Mouse (Mus musculus) lung, embryonic 16.5 days (tissue): Measurements from ENCODE around the gene Itfg2. TPM values are rescaled to one million over a fixed set of nuclear protein-coding genes. Genes with fewer than 3 reads are reported as not detected.

Source experiments
- ATAC-seq: fragments of 200-750 bp; cut with Nextera tagmentation; 2 replicates; pipeline ENCODE4 v1.8.0; 2017; ENCODE audit warnings: low read depth, mild to moderate bottlenecking, moderate library complexity
- H3K27ac ChIP-seq: fragments of 300-500 bp; sonication (generic); 2 replicates; pipeline ENCODE4 v1.5.1; 2014; ENCODE audit warnings: mild to moderate bottlenecking, control low read depth, low read length
- H3K27me3 ChIP-seq: fragments of 300-500 bp; sonication (generic); 2 replicates; pipeline ENCODE4 v1.6.1; 2014; ENCODE audit warnings: low read depth, low read length, mixed read lengths; ENCODE audit not compliant: control insufficient read depth, insufficient read depth
- H3K36me3 ChIP-seq: fragments of 300-500 bp; sonication (generic); 2 replicates; pipeline ENCODE4 v1.6.1; 2014; ENCODE audit warnings: low read length; ENCODE audit not compliant: control insufficient read depth, insufficient read depth
- H3K4me1 ChIP-seq: fragments of 300-500 bp; sonication (generic); replicated peaks from 2 replicates; pipeline ENCODE4 v1.6.1; 2014; ENCODE audit warnings: low read length, mixed read lengths; ENCODE audit not compliant: control insufficient read depth, insufficient read depth
- H3K4me2 ChIP-seq: fragments of 300-500 bp; sonication (generic); 2 replicates; pipeline ENCODE4 v1.6.1; 2014; ENCODE audit warnings: low read depth, low read length, control low read depth
- H3K4me3 ChIP-seq: fragments of 300-500 bp; sonication (generic); 2 replicates; pipeline ENCODE4 v1.5.1; 2014; ENCODE audit warnings: mild to moderate bottlenecking, low read length, control low read depth
- H3K9ac ChIP-seq: fragments of 300-500 bp; sonication (generic); 2 replicates; pipeline ENCODE4 v1.6.1; 2014; ENCODE audit warnings: low read length, control low read depth
- H3K9me3 ChIP-seq: fragments of 300-500 bp; sonication (generic); 2 replicates; pipeline ENCODE4 v1.6.1; 2016; ENCODE audit warnings: low read length; ENCODE audit not compliant: control insufficient read depth
- WGBS: fragments of 180-500 bp; shearing (Covaris S2); extraction: QIAGEN DNeasy Blood & Tissue Kit; methylation state at CpG from one replicate; pipeline ENCODE4 v1.1.7; 2014; 5-methylcytosine and 5-hydroxymethylcytosine counted together
- polyA plus RNA-seq: library from polyadenylated mRNA; unstranded; fragments of >200 nt; fragmentation: Nextera tagmentation; extraction: Ambion mirVana; gene quantifications from 2 replicates; pipeline ENCODE4 v1.2.1, GENCODE M21; 2015

Gene Itfg2
- polyA plus RNA-seq = 29.6 and 32.2 TPM in 2 replicates

- H3K27me3 ChIP-seq = no peaks in the 10 kb centered on the region
- peak within 1 kb of the TSS; percentile 82 for H3K4me2 ChIP-seq
- H3K9me3 ChIP-seq = no peaks in the 10 kb centered on the region
- peak within 1 kb of the TSS; percentile 89 for H3K9ac ChIP-seq
- under 1% methylated on average over 42 of the region's 42 CpGs for WGBS
- peak within 1 kb of the TSS; percentile 95 for H3K27ac ChIP-seq
- H3K4me3 ChIP-seq = peak within 1 kb of the TSS; percentile 73
- ATAC-seq = peak; percentile 97
- peaks cover 11% of the 10 kb centered on the region for H3K36me3 ChIP-seq
- 0 out of 2 replicates have a peak, but pooled peaks cover 4% of the 10 kb centered on the region for H3K4me1 ChIP-seq
Observed at GRCm38 (mm10) chr6:128424269-128425019, at the start of gene Itfg2. Gene Itfg2 (minus strand): TSS chr6:128424931.

- Histone ChIP-seq H3K27me3 (no peaks in the 10 kb centered on the region), H3K4me1 (no peaks in the 10 kb centered on the region), H3K27ac (no peak overlapping the region), H3K9me3 (no peaks in the 10 kb centered on the region), H3K9ac (no peak overlapping the region), H3K4me2 (no peak overlapping the region), H3K36me3 (no peaks in the 10 kb centered on the region), H3K4me3 (no peak overlapping the region)
- ATAC-seq = no peak
- 80% methylated on average over 6 of the region's 6 CpGs for WGBS
Observed at GRCm38 (mm10) chr6:128474112-128474511, 49.4 kb upstream of the Itfg2 start.

GRCm38 (mm10) chr6:128469451-128469850 lies 44.7 kb upstream of the Itfg2 start:
- no peak overlapping the region for H3K4me3 ChIP-seq
- H3K27ac ChIP-seq = no peak overlapping the region
- 7% methylated on average over 9 of the region's 12 CpGs for WGBS
- ATAC-seq = 0 out of 2 replicates have a peak, but pooled peaks have one; percentile 26
- H3K9ac ChIP-seq = no peak overlapping the region
- no peaks in the 10 kb centered on the region for H3K27me3 ChIP-seq
- no peaks in the 10 kb centered on the region for H3K9me3 ChIP-seq
- no peaks in the 10 kb centered on the region for H3K36me3 ChIP-seq
- H3K4me2 ChIP-seq = peak overlapping the region; percentile 36
- H3K4me1 ChIP-seq = no peaks in the 10 kb centered on the region

GRCm38 (mm10) chr6:128467298-128467697 lies 42.6 kb upstream of the Itfg2 start:
- no peak overlapping the region for H3K27ac ChIP-seq
- no peaks in the 10 kb centered on the region for H3K36me3 ChIP-seq
- H3K9me3 ChIP-seq = no peaks in the 10 kb centered on the region
- no peaks in the 10 kb centered on the region for H3K27me3 ChIP-seq
- ATAC-seq = no peak
- no peak overlapping the region for H3K4me2 ChIP-seq
- H3K4me3 ChIP-seq = no peak overlapping the region
- 41% methylated on average over 2 of the region's 2 CpGs for WGBS
- H3K4me1 ChIP-seq = no peaks in the 10 kb centered on the region
- no peak overlapping the region for H3K9ac ChIP-seq

GRCm38 (mm10) chr6:128466563-128466962 lies 41.8 kb upstream of the Itfg2 start:
- Histone ChIP-seq H3K9ac (no peak overlapping the region), H3K27me3 (no peaks in the 10 kb centered on the region), H3K4me3 (no peak overlapping the region), H3K36me3 (no peaks in the 10 kb centered on the region), H3K9me3 (no peaks in the 10 kb centered on the region), H3K4me2 (no peak overlapping the region), H3K4me1 (no peaks in the 10 kb centered on the region), H3K27ac (no peak overlapping the region)
- WGBS = 55% methylated on average over 3 of the region's 3 CpGs
- ATAC-seq = no peak

GRCm38 (mm10) chr6:128466043-128466442 lies 41.3 kb upstream of the Itfg2 start:
- Histone ChIP-seq H3K9me3 (no peaks in the 10 kb centered on the region), H3K4me2 (no peak overlapping the region), H3K27me3 (no peaks in the 10 kb centered on the region), H3K4me1 (no peaks in the 10 kb centered on the region), H3K36me3 (no peaks in the 10 kb centered on the region), H3K4me3 (no peak overlapping the region), H3K9ac (no peak overlapping the region), H3K27ac (no peak overlapping the region)
- ATAC-seq = no peak
- 56% methylated on average over 7 of the region's 7 CpGs for WGBS

- H3K27me3 ChIP-seq = no peaks in the 10 kb centered on the region
- no peaks in the 10 kb centered on the region for H3K36me3 ChIP-seq
- H3K9me3 ChIP-seq = no peaks in the 10 kb centered on the region
- no peak for ATAC-seq
- no peak overlapping the region for H3K9ac ChIP-seq
- H3K4me3 ChIP-seq = no peak overlapping the region
- H3K4me2 ChIP-seq = no peak overlapping the region
- H3K27ac ChIP-seq = no peak overlapping the region
- H3K4me1 ChIP-seq = no peaks in the 10 kb centered on the region
- 80% methylated on average over 4 of the region's 4 CpGs for WGBS
Observed at GRCm38 (mm10) chr6:128464996-128465395, 40.3 kb upstream of the Itfg2 start.

- ATAC-seq = no peak
- no peaks in the 10 kb centered on the region; the same call in 1 of the 2 replicates for H3K4me1 ChIP-seq
- no peak overlapping the region for H3K9ac ChIP-seq
- H3K4me3 ChIP-seq = no peak overlapping the region
- no peaks in the 10 kb centered on the region for H3K36me3 ChIP-seq
- H3K27me3 ChIP-seq = no peaks in the 10 kb centered on the region
- H3K4me2 ChIP-seq = no peak overlapping the region
- H3K27ac ChIP-seq = no peak overlapping the region
- no peaks in the 10 kb centered on the region for H3K9me3 ChIP-seq
Observed at GRCm38 (mm10) chr6:128461606-128462005, 36.9 kb upstream of the Itfg2 start.

GRCm38 (mm10) chr6:128460729-128461503 lies 36.2 kb upstream of the Itfg2 start:
- Histone ChIP-seq H3K4me1 (peaks cover 4% of the 10 kb centered on the region; the same call in 1 of the 2 replicates), H3K27me3 (no peaks in the 10 kb centered on the region)
- ATAC-seq = no peak

More at GRCm38 (mm10) chr6:128460729-128461503, 36.2 kb upstream of the Itfg2 start:
- no peaks in the 10 kb centered on the region for H3K36me3 ChIP-seq
- no peak overlapping the region for H3K9ac ChIP-seq
- H3K9me3 ChIP-seq = no peaks in the 10 kb centered on the region
- no peak overlapping the region for H3K27ac ChIP-seq
- no peak overlapping the region for H3K4me2 ChIP-seq
- WGBS = 74% methylated on average over 14 of the region's 14 CpGs
- H3K4me3 ChIP-seq = no peak overlapping the region
